Mouse (Mus musculus) splenic B cell, adult 2 months (primary cell): Measurements from ENCODE around the gene Izumo2.

ENCODE experiments used
- DNase-seq: peaks from one replicate; pipeline ENCODE4 v3.0.0-alpha.2; 2011; ENCODE audit warnings: low read depth, low spot score
- H3K27me3 ChIP-seq: 2 replicates; pipeline ENCODE4 v1.6.1; 2012; ENCODE audit warnings: mild to moderate bottlenecking, low read length, moderate library complexity, mixed read lengths; ENCODE audit not compliant: control insufficient read depth, poor library complexity, insufficient read depth, severe bottlenecking
- H3K36me3 ChIP-seq: 2 replicates; pipeline ENCODE4 v1.6.1; 2012; ENCODE audit warnings: mild to moderate bottlenecking, low read length, moderate library complexity, mixed read lengths; ENCODE audit not compliant: control insufficient read depth, poor library complexity, insufficient read depth, severe bottlenecking

Gene Izumo2

GRCm38 (mm10) chr7:44760366-44760765, 51.8 kb downstream of the Izumo2 start:
- Histone ChIP-seq H3K27me3 (no peaks in the 10 kb centered on the region), H3K36me3 (peaks cover 7% of the 10 kb centered on the region)
- no peak for DNase-seq

- no peaks in the 10 kb centered on the region for H3K27me3 ChIP-seq
- no peak for DNase-seq
- H3K36me3 ChIP-seq = peaks cover 7% of the 10 kb centered on the region
These were observed 59.6 kb downstream of the Izumo2 start for GRCm38 (mm10) chr7:44768129-44768528.
